Mouse (Mus musculus) adrenal gland, adult 2 months (tissue): ENCODE measurements around the gene Fgf5. TPM values are rescaled to one million over a fixed set of nuclear protein-coding genes. Genes with fewer than 3 reads are reported as not detected.

Experiments
- DNase-seq: peaks from one replicate; pipeline ENCODE4 v3.0.0; 2021
- polyA plus RNA-seq: library from polyadenylated mRNA; depleted of rRNA; stranded (reverse); fragments of >200 nt; gene quantifications from 2 replicates; pipeline ENCODE4 v1.2.3, GENCODE M21; 2012; rRNA removed
- total RNA-seq, 2 experiments: library from RNA; stranded (reverse); gene quantifications; 2 replicates each; pipeline ENCODE4 v1.2.3; 2021

Fgf5 gene
- total and polyA plus RNA-seq, 3 experiments = 0.10 TPM; not detected in 2

GRCm38 (mm10) chr5:98300079-98300478 lies 46.1 kb downstream of the Fgf5 start:
- no peak for DNase-seq

- no peak for DNase-seq
Observed at GRCm38 (mm10) chr5:98305673-98306072, 51.7 kb downstream of the Fgf5 start.

GRCm38 (mm10) chr5:98306528-98306927 lies 52.5 kb downstream of the Fgf5 start:
- no peak for DNase-seq

- DNase-seq = no peak
Observed at GRCm38 (mm10) chr5:98326625-98327024, 72.6 kb downstream of the Fgf5 start.

Other genes with a start within 250 kb of the Fgf5 start
- 10 to 100 TPM; 49.8 to 50.1 TPM for gene Antxr2, start 223.1 kb upstream of the Fgf5 start, total RNA-seq
- gene Antxr2, start 223.1 kb upstream of the Fgf5 start, polyA plus RNA-seq = 10.6 and 12.4 TPM in 2 replicates
- gene Prdm8, start 87.0 kb upstream of the Fgf5 start, total RNA-seq = under 1 TPM; 0.09 to 0.24 TPM
- 0.09 and 0.12 TPM in 2 replicates for gene Prdm8, start 87.0 kb upstream of the Fgf5 start, polyA plus RNA-seq
- gene Cfap299, start 75.1 kb downstream of the Fgf5 start, total RNA-seq = not detected
- gene Cfap299, start 75.1 kb downstream of the Fgf5 start, polyA plus RNA-seq = not detected in 2 replicates